Mouse (Mus musculus) neutrophil, adult 65 days (primary cell): Measurements from ENCODE around the gene Mkks. TPM values are rescaled to one million over a fixed set of nuclear protein-coding genes. Genes with fewer than 3 reads are reported as not detected.

Experiments
- total RNA-seq: library from RNA; stranded (reverse); gene quantifications from 2 replicates; pipeline ENCODE4 v1.2.4, GENCODE M21; 2023

Gene Mkks
- 1.1 and 5.1 TPM in 2 replicates for total RNA-seq

GRCm38 (mm10) chr2:136891068-136891950 is at the start of gene Mkks, which contains the start of the genes Slx4ip and AL731706.1:
Mkks (minus strand) TSS chr2:136891389.
Slx4ip (plus strand) TSS chr2:136891218.
AL731706.1 (minus strand) TSS chr2:136891389.

GRCm38 (mm10) chr2:136885579-136885978 is 5.6 kb downstream of the Mkks start, which contains the start of gene AL731706.2:
AL731706.2 (minus strand) TSS chr2:136885679.

Other genes with a start within 250 kb of the Mkks start
- not detected in 2 replicates for gene Snap25, start 177.9 kb downstream of the Mkks start, total RNA-seq
- gene AL731706.2, start 5.7 kb downstream of the Mkks start, total RNA-seq = 15.5 TPM in 1 of 2 replicates, not detected in the other
- gene Slx4ip, start 171 bp downstream of the Mkks start, total RNA-seq = 4.1 and 4.6 TPM in 2 replicates
- gene AL731706.1, start within 50 bp of the Mkks start, total RNA-seq = 1.8 and 8.1 TPM in 2 replicates
- gene Jag1, start 225.3 kb upstream of the Mkks start, total RNA-seq = 5.2 and 6.4 TPM in 2 replicates